ENCODE assay signal across 8 mouse cellular contexts in genomic region chr13:31082448-31083140, GRCm38 (mm10).
DNase-seq lines count a peak whose midpoint lies in the region; ATAC-seq lines count a peak whose summit lies in the region.

No protein-coding gene starts in this region.

- ATAC-seq in CD4-positive, CD25-positive, alpha-beta regulatory T cell, adult 4 months: no peak
- peak; percentile 97 for ATAC-seq in megakaryocyte progenitor cell, adult 5-6 weeks (replicated peaks; ENCODE audit: poor library complexity)

- DNase-seq in CD4-positive, CD25-positive, alpha-beta regulatory T cell, adult 2 months (ENCODE audit: low read depth, low spot score): peak; percentile 78
- DNase-seq in T-cell, adult 2 months (ENCODE audit: low spot score): peak; percentile 32
- peak; percentile 41 to 71 for DNase-seq in cerebellum, postnatal 36 days
- peak; percentile 73 to 84 for DNase-seq in heart, postnatal 10 days
- peak; percentile 63 to 78 for DNase-seq in layer of hippocampus, postnatal 10 days (ENCODE audit: low spot score in 2 of 2)
- peak; percentile 43 for DNase-seq in right cerebral cortex, postnatal 25 days

- intact Hi-C loops in heart, postnatal 10 days (cut with DNase I): loop anchor here (1.0 to 5.0 kb wide), 4 partner anchors 180 to 577 kb away; partner anchors contain the start of genes A530084C06Rik and Foxq1
